Mouse (Mus musculus) embryonic facial prominence, embryonic 14.5 days (tissue): ENCODE data around the gene Gpr62. TPM values are rescaled to one million over a fixed set of nuclear protein-coding genes. Genes with fewer than 3 reads are reported as not detected.

Experiments
- ATAC-seq: fragments of 200-750 bp; cut with Nextera tagmentation; 2 replicates; pipeline ENCODE4 v1.8.0; 2017; ENCODE audit warnings: low read depth, moderate number of reproducible peaks, moderate TSS enrichment
- DNase-seq: peaks from one replicate; pipeline ENCODE4 v3.0.0-alpha.2; 2015; ENCODE audit warnings: low spot score
- H3K27ac ChIP-seq: fragments of 300-500 bp; sonication (generic); replicated peaks from 2 replicates; pipeline ENCODE4 v1.5.1; 2014; ENCODE audit warnings: low read depth, mild to moderate bottlenecking, low read length, moderate library complexity
- H3K27me3 ChIP-seq: fragments of 300-500 bp; sonication (generic); replicated peaks from 2 replicates; pipeline ENCODE4 v1.6.1; 2014; ENCODE audit warnings: low read length; ENCODE audit not compliant: control insufficient read depth, insufficient read depth
- H3K36me3 ChIP-seq: fragments of 300-500 bp; sonication (generic); 2 replicates; pipeline ENCODE4 v1.6.1; 2014; ENCODE audit warnings: low read length, mixed read lengths; ENCODE audit not compliant: control insufficient read depth, insufficient read depth
- H3K4me1 ChIP-seq: fragments of 300-500 bp; sonication (generic); 2 replicates; pipeline ENCODE4 v1.6.1; 2014; ENCODE audit warnings: antibody characterized with exemption, low read length; ENCODE audit not compliant: control insufficient read depth, insufficient read depth
- H3K4me2 ChIP-seq: fragments of 300-500 bp; sonication (generic); 2 replicates; pipeline ENCODE4 v1.6.1; 2014; ENCODE audit warnings: low read depth, mild to moderate bottlenecking, low read length, moderate library complexity, mixed read lengths
- H3K4me3 ChIP-seq: fragments of 300-500 bp; sonication (generic); 2 replicates; pipeline ENCODE4 v1.5.1; 2014; ENCODE audit warnings: low read depth, mild to moderate bottlenecking, low read length
- H3K9ac ChIP-seq: fragments of 300-500 bp; sonication (generic); 2 replicates; pipeline ENCODE4 v1.6.1; 2014; ENCODE audit warnings: low read depth, mild to moderate bottlenecking, low read length, moderate library complexity, mixed read lengths
- H3K9me3 ChIP-seq: fragments of 300-500 bp; sonication (generic); 2 replicates; pipeline ENCODE4 v1.6.1; 2016; ENCODE audit warnings: low read length; ENCODE audit not compliant: control insufficient read depth
- WGBS: fragments of 180-500 bp; shearing (Covaris S2); extraction: QIAGEN DNeasy Blood & Tissue Kit; methylation state at CpG from one replicate; pipeline ENCODE4 v1.1.7; 2014; 5-methylcytosine and 5-hydroxymethylcytosine counted together
- polyA plus RNA-seq: library from polyadenylated mRNA; unstranded; fragments of >200 nt; fragmentation: Nextera tagmentation; extraction: Ambion mirVana; gene quantifications from 2 replicates; pipeline ENCODE4 v1.2.1, GENCODE M21; 2014

The Gpr62 gene
- polyA plus RNA-seq, 1 experiment from 2014 or later, result 0.36 TPM

GRCm38 (mm10) chr9:106451298-106451697, 14.4 kb downstream of the Gpr62 start:
- DNase-seq (no peak), ATAC-seq (no peak)
- H3K4me1 ChIP-seq, result peaks cover 64% of the 10 kb centered on the region
- H3K27ac ChIP-seq, result peak overlapping the region; percentile 17; the same call in 1 of the 2 replicates
- H3K36me3 ChIP-seq, result no peaks in the 10 kb centered on the region
- WGBS, result 63% methylated on average over 11 of the region's 11 CpGs
- no peaks in the 10 kb centered on the region for H3K27me3 ChIP-seq
- H3K9ac ChIP-seq, result no peak overlapping the region
- H3K4me2 ChIP-seq, result peak overlapping the region; percentile 31; the same call in 1 of the 2 replicates
- H3K4me3 ChIP-seq, result no peak overlapping the region
- H3K9me3 ChIP-seq, result no peaks in the 10 kb centered on the region

- peak overlapping the region; percentile 12; the same call in 1 of the 2 replicates for H3K9ac ChIP-seq
- ATAC-seq (peak; percentile 17; the same call in 1 of the 2 replicates), DNase-seq (peak; percentile 93)
- WGBS, result 6% methylated on average over 9 of the region's 9 CpGs
- H3K9me3 ChIP-seq, result no peaks in the 10 kb centered on the region
- H3K36me3 ChIP-seq, result no peaks in the 10 kb centered on the region
- peak overlapping the region; percentile 56 for H3K27ac ChIP-seq
- H3K4me2 ChIP-seq, result peak overlapping the region; percentile 31
- H3K4me1 ChIP-seq, result peaks cover 59% of the 10 kb centered on the region
- no peak overlapping the region for H3K4me3 ChIP-seq
- H3K27me3 ChIP-seq, result no peaks in the 10 kb centered on the region
Measured at GRCm38 (mm10) chr9:106450661-106451060, 15.1 kb downstream of the Gpr62 start.

GRCm38 (mm10) chr9:106449947-106450346, 15.8 kb downstream of the Gpr62 start:
- H3K9me3 ChIP-seq, result no peaks in the 10 kb centered on the region
- H3K27me3 ChIP-seq, result no peaks in the 10 kb centered on the region
- peak overlapping the region; percentile 56 for H3K27ac ChIP-seq
- no peak for ATAC-seq
- no peak overlapping the region for H3K4me3 ChIP-seq
- H3K4me1 ChIP-seq, result peaks cover 55% of the 10 kb centered on the region
- no peak for DNase-seq
- peak overlapping the region; percentile 12; the same call in 1 of the 2 replicates for H3K9ac ChIP-seq
- no peaks in the 10 kb centered on the region for H3K36me3 ChIP-seq
- peak overlapping the region; percentile 31 for H3K4me2 ChIP-seq
- WGBS, result 82% methylated on average over 8 of the region's 8 CpGs

- Histone ChIP-seq H3K9ac (peak overlapping the region; percentile 69), H3K9me3 (no peaks in the 10 kb centered on the region), H3K27ac (peak overlapping the region; percentile 77; the same call in 1 of the 2 replicates), H3K36me3 (no peaks in the 10 kb centered on the region), H3K27me3 (no peaks in the 10 kb centered on the region), H3K4me3 (peak overlapping the region; percentile 55), H3K4me2 (peak overlapping the region; percentile 83), H3K4me1 (peaks cover 49% of the 10 kb centered on the region)
- ATAC-seq (peak; percentile 56), DNase-seq (peak; percentile 89)
- 1% methylated on average over 23 of the region's 23 CpGs for WGBS
Measured at GRCm38 (mm10) chr9:106448498-106449031, 17.2 kb downstream of the Gpr62 start.

- ATAC-seq (no peak), DNase-seq (no peak)
- Histone ChIP-seq H3K4me1 (peaks cover 47% of the 10 kb centered on the region), H3K27ac (peak overlapping the region; percentile 77), H3K4me2 (peak overlapping the region; percentile 83), H3K9me3 (no peaks in the 10 kb centered on the region), H3K27me3 (no peaks in the 10 kb centered on the region), H3K9ac (peak overlapping the region; percentile 69), H3K4me3 (peak overlapping the region; percentile 55), H3K36me3 (no peaks in the 10 kb centered on the region)
- 36% methylated on average over 9 of the region's 9 CpGs for WGBS
Measured at GRCm38 (mm10) chr9:106447951-106448350, 17.8 kb downstream of the Gpr62 start.

- peaks cover 42% of the 10 kb centered on the region for H3K4me1 ChIP-seq
- peak within 1 kb of the TSS; percentile 83 for H3K4me2 ChIP-seq
- 0 out of 2 replicates have a peak, but pooled peaks cover under 1% of the 10 kb centered on the region for H3K36me3 ChIP-seq
- H3K27me3 ChIP-seq, result no peaks in the 10 kb centered on the region
- ATAC-seq (peak; percentile 86), DNase-seq (peak; percentile 96)
- 0% methylated on average over 18 of the region's 24 CpGs for WGBS
- no peaks in the 10 kb centered on the region for H3K9me3 ChIP-seq
- peak within 1 kb of the TSS; percentile 69 for H3K9ac ChIP-seq
- peak within 1 kb of the TSS; percentile 55 for H3K4me3 ChIP-seq
- H3K27ac ChIP-seq, result peak within 1 kb of the TSS; percentile 77
Measured at GRCm38 (mm10) chr9:106447348-106447747, 18.4 kb downstream of the Gpr62 start, which contains the start of the genes Abhd14b and Abhd14a. Gene Abhd14b (plus strand): TSS chr9:106447459. Gene Abhd14a (minus strand): TSS chr9:106447678.

GRCm38 (mm10) chr9:106444836-106445235, 20.9 kb downstream of the Gpr62 start:
- peaks cover 6% of the 10 kb centered on the region; the same call in 1 of the 2 replicates for H3K36me3 ChIP-seq
- H3K27ac ChIP-seq, result no peak overlapping the region
- ATAC-seq (no peak), DNase-seq (no peak)
- H3K9ac ChIP-seq, result no peak overlapping the region
- H3K4me3 ChIP-seq, result no peak overlapping the region
- no peak overlapping the region for H3K4me2 ChIP-seq
- peaks cover 20% of the 10 kb centered on the region for H3K4me1 ChIP-seq
- no peaks in the 10 kb centered on the region for H3K27me3 ChIP-seq
- H3K9me3 ChIP-seq, result no peaks in the 10 kb centered on the region
- WGBS, result 70% methylated on average over 4 of the region's 4 CpGs

- no peak overlapping the region for H3K9ac ChIP-seq
- H3K27ac ChIP-seq, result no peak overlapping the region
- no peaks in the 10 kb centered on the region for H3K27me3 ChIP-seq
- ATAC-seq, result no peak
- no peak overlapping the region for H3K4me3 ChIP-seq
- no peak overlapping the region for H3K4me2 ChIP-seq
- H3K4me1 ChIP-seq, result peaks cover 21% of the 10 kb centered on the region
- 75% methylated on average over 5 of the region's 5 CpGs for WGBS
- no peak for DNase-seq
- no peaks in the 10 kb centered on the region for H3K9me3 ChIP-seq
- peaks cover 6% of the 10 kb centered on the region; the same call in 1 of the 2 replicates for H3K36me3 ChIP-seq
Measured at GRCm38 (mm10) chr9:106442680-106443079, 23.1 kb downstream of the Gpr62 start.

- Histone ChIP-seq H3K9ac (no peak overlapping the region; the same call in 1 of the 2 replicates), H3K9me3 (no peaks in the 10 kb centered on the region), H3K4me1 (peaks cover 20% of the 10 kb centered on the region), H3K4me3 (no peak overlapping the region), H3K4me2 (no peak overlapping the region), H3K36me3 (peaks cover 22% of the 10 kb centered on the region), H3K27ac (no peak overlapping the region), H3K27me3 (no peaks in the 10 kb centered on the region)
- DNase-seq (no peak), ATAC-seq (no peak)
- WGBS, result 78% methylated on average over 9 of the region's 9 CpGs
Measured at GRCm38 (mm10) chr9:106436566-106436965, 29.2 kb downstream of the Gpr62 start.
